ENCODE assay signal across 10 mouse cellular contexts in the genomic region with DNA sequence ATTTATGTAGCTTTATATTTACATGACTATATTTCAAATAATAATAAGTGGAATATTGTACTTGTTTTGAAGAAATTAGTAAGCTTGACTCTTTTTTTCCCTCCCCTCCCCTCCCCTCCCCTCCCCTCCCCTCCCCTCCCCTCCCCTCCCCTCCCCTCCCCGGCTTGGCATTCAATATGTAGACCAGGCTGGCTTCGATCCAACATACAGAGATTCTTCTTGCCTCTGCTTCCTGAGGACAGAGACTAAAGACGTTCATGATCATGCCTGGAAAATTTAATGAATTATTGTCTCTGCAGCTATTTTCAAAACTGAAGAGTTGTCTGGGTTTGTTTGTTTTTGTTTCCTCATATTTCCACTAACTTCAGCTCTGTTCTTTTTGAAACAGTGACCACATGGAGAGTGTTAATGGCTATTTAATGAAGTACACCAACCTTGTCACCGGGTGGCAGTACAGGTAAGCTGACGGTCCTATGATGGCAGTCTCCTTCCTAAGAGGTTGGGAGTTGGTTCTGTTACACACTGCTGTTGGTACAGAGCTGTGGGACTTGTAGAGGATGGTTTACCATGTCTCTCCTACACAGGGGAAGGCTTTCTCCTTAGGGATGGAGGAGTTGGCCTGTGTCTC. TPM values are rescaled to one million over a fixed set of nuclear protein-coding genes. Genes with fewer than 3 reads are reported as not detected.
DNase-seq lines count a peak whose midpoint lies in the region; ATAC-seq lines count a peak whose summit lies in the region.
"Had no signal": no experiment of that assay in that cellular context is flagged by ENCODE, and none has a peak within 500 bp of the region (broad histone marks: within the 10 kb centered on the region; RNA-seq: fewer than 3 reads in every experiment).

No protein-coding gene starts in this region.

- DNase-seq in embryo, embryonic 10.5 days (ENCODE audit: low spot score), result peak; percentile 37
- no peak for DNase-seq in embryo, embryonic 9.5 days (ENCODE audit: extremely low spot score)
- no peak for DNase-seq in liver, embryonic 11.5 days (ENCODE audit: low spot score)
- no peak for DNase-seq in liver
- DNase-seq in embryonic facial prominence, embryonic 14.5 days (ENCODE audit: low spot score), result no peak
- DNase-seq in retina, embryonic 14.5 days (ENCODE audit: low spot score), result peak; percentile 45
- DNase-seq in layer of hippocampus, postnatal 14 days (ENCODE audit: low spot score in 2 of 2), result no peak

- H3K4me3 ChIP-seq in liver, embryonic 11.5 days (ENCODE audit: low read depth, low read length), result no peak overlapping the region
- no peak overlapping the region for H3K4me3 ChIP-seq in embryonic facial prominence, embryonic 14.5 days (ENCODE audit: low read depth, low read length)
- no peak overlapping the region for H3K4me3 ChIP-seq in forebrain, embryonic 13.5 days
- H3K4me3 ChIP-seq: embryonic facial prominence, embryonic 15.5 days; hindbrain, embryonic 15.5 days had no signal

- ATAC-seq in liver, embryonic 11.5 days (replicated peaks; ENCODE audit: low FRiP score), result peak; percentile 43; the same call in 1 of the 2 replicates
- peak; percentile 60; the same call in 1 of the 2 replicates for ATAC-seq in embryonic facial prominence, embryonic 14.5 days (ENCODE audit: low read depth)
- ATAC-seq in forebrain, embryonic 13.5 days, result no peak

- no peaks in the 10 kb centered on the region for H3K9me3 ChIP-seq in liver, embryonic 11.5 days (ENCODE audit: control insufficient read depth, low read length)
- H3K9me3 ChIP-seq in embryonic facial prominence, embryonic 14.5 days (ENCODE audit: control insufficient read depth, low read length), result no peaks in the 10 kb centered on the region
- H3K9me3 ChIP-seq in forebrain, embryonic 13.5 days (replicated peaks), result no peaks in the 10 kb centered on the region
- H3K9me3 ChIP-seq: embryonic facial prominence, embryonic 15.5 days; hindbrain, embryonic 15.5 days had no signal

- 59% methylated on average over 4 of the region's 5 CpGs for WGBS in liver, embryonic 11.5 days
- WGBS in embryonic facial prominence, embryonic 14.5 days, result 48% methylated on average over 4 of the region's 5 CpGs
- 59% methylated on average over 4 of the region's 5 CpGs for WGBS in forebrain, embryonic 13.5 days

- no peak overlapping the region for H3K27ac ChIP-seq in liver, embryonic 11.5 days (ENCODE audit: low read depth, low read length)
- H3K27ac ChIP-seq in embryonic facial prominence, embryonic 14.5 days (replicated peaks; ENCODE audit: low read depth, low read length), result no peak overlapping the region
- H3K27ac ChIP-seq in forebrain, embryonic 13.5 days, result no peak overlapping the region
- H3K27ac ChIP-seq: embryonic facial prominence, embryonic 15.5 days; hindbrain, embryonic 15.5 days had no signal

- H3K4me2 ChIP-seq in liver, embryonic 11.5 days, result no peak overlapping the region
- H3K4me2 ChIP-seq in embryonic facial prominence, embryonic 14.5 days (ENCODE audit: low read depth, low read length), result no peak overlapping the region
- no peak overlapping the region for H3K4me2 ChIP-seq in forebrain, embryonic 13.5 days
- H3K4me2 ChIP-seq: embryonic facial prominence, embryonic 15.5 days; hindbrain, embryonic 15.5 days had no signal

- H3K9ac ChIP-seq in liver, embryonic 11.5 days (ENCODE audit: low read depth, low read length), result no peak overlapping the region
- H3K9ac ChIP-seq in embryonic facial prominence, embryonic 14.5 days (ENCODE audit: low read depth, low read length), result no peak overlapping the region
- H3K9ac ChIP-seq in forebrain, embryonic 13.5 days, result no peak overlapping the region
- H3K9ac ChIP-seq: embryonic facial prominence, embryonic 15.5 days; hindbrain, embryonic 15.5 days had no signal

- H3K36me3 ChIP-seq in liver, embryonic 11.5 days (ENCODE audit: control insufficient read depth, insufficient read depth, low read length), result peaks cover 2% of the 10 kb centered on the region
- peaks cover 15% of the 10 kb centered on the region; the same call in 1 of the 2 replicates for H3K36me3 ChIP-seq in embryonic facial prominence, embryonic 14.5 days (ENCODE audit: control insufficient read depth, insufficient read depth, low read length)
- peaks cover 29% of the 10 kb centered on the region for H3K36me3 ChIP-seq in forebrain, embryonic 13.5 days (ENCODE audit: poor library complexity, severe bottlenecking)

- H3K27me3 ChIP-seq in liver, embryonic 11.5 days (replicated peaks; ENCODE audit: control insufficient read depth, insufficient read depth, low read length), result no peaks in the 10 kb centered on the region
- H3K27me3 ChIP-seq in embryonic facial prominence, embryonic 14.5 days (replicated peaks; ENCODE audit: control insufficient read depth, insufficient read depth, low read length), result no peaks in the 10 kb centered on the region
- no peaks in the 10 kb centered on the region for H3K27me3 ChIP-seq in forebrain, embryonic 13.5 days
- H3K27me3 ChIP-seq: embryonic facial prominence, embryonic 15.5 days; hindbrain, embryonic 15.5 days had no signal

- 0 out of 2 replicates have a peak, but pooled peaks cover 3% of the 10 kb centered on the region for H3K4me1 ChIP-seq in liver, embryonic 11.5 days (replicated peaks; ENCODE audit: control insufficient read depth, insufficient read depth, low read length)
- H3K4me1 ChIP-seq in embryonic facial prominence, embryonic 14.5 days (ENCODE audit: control insufficient read depth, insufficient read depth, low read length), result no peaks in the 10 kb centered on the region; the same call in 1 of the 2 replicates
- peaks cover 8% of the 10 kb centered on the region; the same call in 1 of the 2 replicates for H3K4me1 ChIP-seq in forebrain, embryonic 13.5 days
- H3K4me1 ChIP-seq: embryonic facial prominence, embryonic 15.5 days had no signal

RNA-seq across cellular contexts. Expression of a gene that starts 10.9 kb away (rescaled TPM):
- 14.8 and 15.1 TPM in 2 replicates for polyA plus RNA-seq in liver, embryonic 11.5 days (2014; fragmentation: Nextera tagmentation; extraction: Ambion mirVana)
- polyA plus RNA-seq in embryonic facial prominence, embryonic 14.5 days (2014; fragmentation: Nextera tagmentation; extraction: Ambion mirVana), result 18.7 and 19.1 TPM in 2 replicates
- 14.7 and 16.2 TPM in 2 replicates for polyA plus RNA-seq in forebrain, embryonic 13.5 days (2015; fragmentation: Nextera tagmentation; extraction: Ambion mirVana)
- total RNA-seq in layer of hippocampus, postnatal 14 days (2021), result 10 to 100 TPM; 22.2 to 24.5 TPM

RNA-seq across cellular contexts. Expression of a gene that starts 55.4 kb away (rescaled TPM):
- 57.8 and 63.5 TPM in 2 replicates for polyA plus RNA-seq in liver, embryonic 11.5 days (2014; fragmentation: Nextera tagmentation; extraction: Ambion mirVana)
- polyA plus RNA-seq in embryonic facial prominence, embryonic 14.5 days (2014; fragmentation: Nextera tagmentation; extraction: Ambion mirVana), result 94.6 and 108 TPM in 2 replicates
- 67.7 and 73.8 TPM in 2 replicates for polyA plus RNA-seq in forebrain, embryonic 13.5 days (2015; fragmentation: Nextera tagmentation; extraction: Ambion mirVana)
- 10 to 100 TPM; 47.2 to 50.5 TPM for total RNA-seq in layer of hippocampus, postnatal 14 days (2021)

Comparison
In these comparisons a context has a peak if more than half of its experiments do, and no peak if none do; other contexts are left out.
1. DNase-seq: peak in embryo, embryonic 10.5 days (single experiment) and retina, embryonic 14.5 days (single experiment); none in embryo, embryonic 9.5 days (single experiment), liver, embryonic 11.5 days (single experiment), liver (single experiment), embryonic facial prominence, embryonic 14.5 days (single experiment) and layer of hippocampus, postnatal 14 days (0 of 2).